Mouse (Mus musculus): ENCODE results near the gene Ccm2l. TPM values are rescaled to one million over a fixed set of nuclear protein-coding genes. Genes with fewer than 3 reads are reported as not detected.

The Ccm2l gene
- polyA plus RNA-seq, 1 experiment from 2014 or later: 1.9 TPM

DNA sequence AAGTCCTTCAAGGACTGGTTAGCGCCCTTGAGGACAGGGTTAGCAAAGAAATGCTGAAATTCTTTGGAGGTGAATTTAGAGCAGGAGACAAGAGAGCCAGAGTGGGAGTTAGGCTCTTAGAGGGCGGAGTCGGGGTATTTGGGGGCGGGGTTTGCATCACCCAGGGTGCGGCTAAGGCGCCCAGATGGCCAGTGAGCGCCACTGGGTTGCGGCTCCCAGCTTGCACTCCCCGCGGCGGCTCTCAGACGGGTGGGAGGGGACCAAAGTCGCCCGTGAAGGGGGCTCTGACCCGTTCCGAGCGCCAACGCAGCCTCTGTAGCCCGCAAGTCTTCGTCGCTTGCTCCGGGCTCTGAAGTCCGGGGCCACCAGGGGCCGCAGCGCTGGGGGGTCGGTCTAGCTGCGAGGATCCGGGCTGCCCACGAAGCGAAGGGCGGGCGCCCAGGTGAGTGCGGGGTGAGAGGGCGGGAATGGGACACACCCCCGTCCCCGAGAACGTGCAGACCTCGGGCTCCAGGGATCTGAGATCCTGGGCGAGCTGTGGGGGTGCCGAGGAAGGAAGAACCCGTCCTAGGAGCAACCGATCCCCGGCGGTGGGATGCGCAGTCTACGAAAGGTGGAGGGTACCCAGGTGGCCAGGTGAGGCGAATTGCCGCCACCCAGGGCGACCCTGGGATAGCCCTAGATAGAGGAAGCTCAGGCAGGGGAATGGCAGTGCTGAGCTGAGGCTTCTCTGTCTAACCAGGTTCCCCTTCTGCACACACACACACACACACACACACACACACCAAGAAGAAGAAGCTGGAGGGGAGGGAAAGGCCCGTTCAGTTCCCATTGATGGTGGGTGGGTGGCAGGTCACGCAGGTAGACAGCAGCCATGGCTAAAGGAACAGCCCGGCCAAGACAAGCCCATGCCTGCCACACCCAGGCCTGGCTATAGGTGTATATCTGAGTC, 42.8 kb downstream of the Ccm2l start, which contains the start of gene Hck:
Gene Hck, plus strand, starts transcription at position 156 of the 952 bp plus-strand sequence.
- peaks cover 13% of the 10 kb centered on the region for H3K4me1 ChIP-seq (replicated peaks)
- 0 out of 2 replicates have a peak, but pooled peaks have one; percentile 46 for ATAC-seq (ENCODE audit: low FRiP score)
- no peaks in the 10 kb centered on the region for H3K36me3 ChIP-seq
- 5% methylated on average over 52 of the region's 52 CpGs for WGBS
- peaks cover 61% of the 10 kb centered on the region for H3K27me3 ChIP-seq
- peak within 1 kb of the TSS; percentile 79 for H3K4me2 ChIP-seq
- H3K4me3 ChIP-seq: peak within 1 kb of the TSS; percentile 45
- peak within 1 kb of the TSS; percentile 65 for H3K9ac ChIP-seq
- H3K9me3 ChIP-seq: no peaks in the 10 kb centered on the region
- no peak within 1 kb of the TSS for H3K27ac ChIP-seq

DNA sequence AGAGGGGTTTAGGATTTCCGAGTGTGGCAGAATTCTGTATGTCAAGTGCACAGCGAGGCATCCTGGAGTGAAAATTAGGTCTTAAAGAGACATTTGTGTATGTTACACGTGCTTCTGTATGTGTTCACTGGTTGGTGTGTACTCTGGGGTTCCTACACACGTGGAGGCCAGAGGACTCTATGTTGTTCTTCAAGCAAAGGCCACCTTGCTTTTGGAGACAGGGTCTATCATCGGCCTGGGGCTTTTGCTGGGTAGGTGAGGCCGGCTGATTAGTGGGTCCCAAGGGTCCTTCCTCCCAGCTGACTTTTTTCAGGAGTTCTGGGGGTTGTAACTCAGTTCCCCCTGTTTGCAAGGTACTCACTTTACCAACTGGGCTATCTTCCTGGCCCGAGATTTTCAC, 43.8 kb downstream of the Ccm2l start:
- Histone ChIP-seq H3K27me3 (peaks cover 61% of the 10 kb centered on the region), H3K4me1 (replicated peaks) (peaks cover 13% of the 10 kb centered on the region), H3K27ac (no peak overlapping the region), H3K36me3 (no peaks in the 10 kb centered on the region), H3K4me2 (no peak overlapping the region), H3K9ac (no peak overlapping the region), H3K9me3 (no peaks in the 10 kb centered on the region), H3K4me3 (no peak overlapping the region)
- 77% methylated on average over 7 of the region's 7 CpGs for WGBS
- no peak for ATAC-seq (ENCODE audit: low FRiP score)

DNA sequence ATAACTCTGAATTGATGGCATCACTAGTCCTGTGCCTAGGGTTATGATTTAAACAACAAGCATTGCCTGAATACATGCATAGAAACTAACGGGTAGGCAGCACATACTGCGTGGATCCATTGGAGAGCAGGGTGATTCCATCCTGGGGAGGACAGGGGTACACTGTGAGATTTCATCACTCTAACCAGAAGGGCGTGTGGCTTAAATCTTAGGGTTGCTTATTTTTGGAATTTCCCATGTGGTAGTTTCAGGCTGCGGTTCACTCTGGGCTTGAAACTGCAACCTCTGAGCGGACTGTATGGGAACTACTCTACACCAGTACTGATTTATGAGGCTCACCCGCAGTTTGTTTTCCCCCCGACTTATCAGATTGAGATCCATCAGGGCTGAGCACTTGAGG, 45.5 kb downstream of the Ccm2l start:
- no peaks in the 10 kb centered on the region for H3K9me3 ChIP-seq
- H3K27ac ChIP-seq: no peak overlapping the region
- H3K27me3 ChIP-seq: peaks cover 55% of the 10 kb centered on the region
- no peaks in the 10 kb centered on the region for H3K36me3 ChIP-seq
- WGBS: 90% methylated on average over 7 of the region's 7 CpGs
- no peak overlapping the region for H3K4me2 ChIP-seq
- no peak overlapping the region for H3K4me3 ChIP-seq
- peaks cover 13% of the 10 kb centered on the region for H3K4me1 ChIP-seq (replicated peaks)
- no peak overlapping the region for H3K9ac ChIP-seq
- no peak for ATAC-seq (ENCODE audit: low FRiP score)

DNA sequence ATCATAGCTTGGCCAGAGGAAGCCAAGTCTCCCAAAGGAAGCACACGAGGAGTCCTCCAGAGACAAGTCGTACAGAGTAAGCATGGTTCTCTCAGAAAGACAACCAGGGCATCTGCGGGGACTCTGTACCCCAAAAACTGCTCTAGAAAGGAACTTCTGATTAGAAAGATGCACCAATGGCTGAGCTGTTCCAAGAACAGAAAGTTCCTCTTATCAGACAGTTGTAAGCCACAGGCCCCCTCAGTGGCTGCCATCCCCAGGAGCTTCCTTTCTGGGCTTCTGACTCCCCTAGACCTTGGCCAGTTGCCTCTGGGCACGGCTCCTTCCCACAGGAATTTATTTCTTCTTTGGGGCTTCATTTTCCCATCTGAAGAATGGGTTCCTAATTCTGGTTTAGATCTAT, 49.9 kb downstream of the Ccm2l start:
- H3K4me1 ChIP-seq (replicated peaks): no peaks in the 10 kb centered on the region
- H3K27ac ChIP-seq: no peak overlapping the region
- H3K9ac ChIP-seq: no peak overlapping the region
- peaks cover 12% of the 10 kb centered on the region for H3K27me3 ChIP-seq
- H3K36me3 ChIP-seq: no peaks in the 10 kb centered on the region
- H3K4me3 ChIP-seq: no peak overlapping the region
- H3K4me2 ChIP-seq: no peak overlapping the region
- H3K9me3 ChIP-seq: no peaks in the 10 kb centered on the region
- ATAC-seq (ENCODE audit: low FRiP score): no peak
- 90% methylated on average over 4 of the region's 4 CpGs for WGBS

DNA sequence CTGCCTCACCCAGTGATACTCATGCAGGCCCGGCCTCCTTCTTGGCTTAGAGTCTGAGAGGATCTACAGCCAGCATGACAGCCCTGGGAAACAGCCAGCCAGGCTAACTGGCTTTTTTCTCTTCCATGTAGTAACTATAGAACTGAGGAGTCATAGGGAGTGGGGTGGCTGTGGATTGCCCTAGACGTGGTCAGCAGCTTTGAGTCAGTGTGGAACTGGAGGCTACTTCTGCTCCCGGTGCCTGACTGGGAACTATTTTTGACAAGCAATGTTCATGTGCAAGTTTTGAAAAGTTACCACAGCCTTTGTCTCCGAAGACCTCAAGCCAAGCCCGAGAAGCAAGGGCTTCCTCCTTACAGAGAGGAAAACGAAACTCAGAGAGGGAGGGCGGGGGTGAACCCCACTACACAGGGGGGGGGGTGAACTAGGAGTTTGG, 51.3 kb downstream of the Ccm2l start:
- no peaks in the 10 kb centered on the region for H3K9me3 ChIP-seq
- no peaks in the 10 kb centered on the region for H3K4me1 ChIP-seq (replicated peaks)
- no peaks in the 10 kb centered on the region for H3K27me3 ChIP-seq
- 87% methylated on average over 7 of the region's 7 CpGs for WGBS
- no peaks in the 10 kb centered on the region for H3K36me3 ChIP-seq
- ATAC-seq (ENCODE audit: low FRiP score): no peak
- H3K27ac ChIP-seq: no peak overlapping the region
- H3K4me3 ChIP-seq: no peak overlapping the region
- no peak overlapping the region for H3K4me2 ChIP-seq
- H3K9ac ChIP-seq: no peak overlapping the region

DNA sequence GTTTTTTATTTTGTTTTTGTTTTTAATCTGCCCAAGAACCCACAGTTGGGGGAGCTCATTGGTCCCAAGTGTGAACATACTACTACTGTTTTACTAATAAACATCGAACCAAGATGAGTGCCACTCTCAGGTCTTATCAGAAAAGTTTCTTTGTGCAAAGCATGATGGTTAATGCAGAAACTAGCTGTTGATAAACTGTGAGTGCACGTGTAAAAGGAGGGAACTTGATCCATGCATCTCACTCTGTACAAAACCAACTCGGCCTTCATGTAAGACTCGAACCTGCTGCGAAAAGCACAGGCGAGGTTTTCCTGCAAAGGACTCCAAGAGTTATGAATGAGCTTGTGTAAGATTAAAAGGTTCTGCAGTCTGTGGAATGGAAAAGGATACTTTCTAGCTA, 53.7 kb downstream of the Ccm2l start:
- WGBS: 91% methylated on average over 6 of the region's 6 CpGs
- Histone ChIP-seq H3K4me2 (no peak overlapping the region), H3K4me1 (replicated peaks) (no peaks in the 10 kb centered on the region), H3K9me3 (no peaks in the 10 kb centered on the region), H3K9ac (no peak overlapping the region), H3K36me3 (no peaks in the 10 kb centered on the region), H3K4me3 (no peak overlapping the region), H3K27ac (no peak overlapping the region), H3K27me3 (no peaks in the 10 kb centered on the region)
- no peak for ATAC-seq (ENCODE audit: low FRiP score)

DNA sequence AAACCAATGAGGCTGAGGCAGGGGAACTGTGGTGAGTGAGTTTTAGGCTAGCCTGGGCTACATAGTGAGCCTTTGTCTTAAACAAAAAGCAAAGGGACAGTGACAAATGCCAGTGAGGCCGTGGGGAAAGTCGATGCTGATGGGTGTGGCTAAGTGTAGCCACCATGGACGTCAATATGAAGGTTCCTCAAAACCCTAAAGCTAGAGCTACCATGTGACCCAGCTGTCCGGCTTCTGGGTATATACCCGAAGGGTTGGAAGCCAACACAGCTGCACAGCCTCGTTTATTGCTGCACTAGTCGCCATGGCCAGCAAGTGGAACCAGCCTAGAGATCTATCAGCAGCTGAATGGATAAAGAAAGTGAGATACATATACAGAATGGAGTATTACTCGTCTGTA, 54.4 kb downstream of the Ccm2l start:
- Histone ChIP-seq H3K27me3 (no peaks in the 10 kb centered on the region), H3K4me1 (replicated peaks) (no peaks in the 10 kb centered on the region), H3K9ac (no peak overlapping the region), H3K27ac (no peak overlapping the region), H3K36me3 (no peaks in the 10 kb centered on the region), H3K4me2 (no peak overlapping the region), H3K9me3 (no peaks in the 10 kb centered on the region), H3K4me3 (no peak overlapping the region)
- ATAC-seq (ENCODE audit: low FRiP score): no peak
- 72% methylated on average over 8 of the region's 8 CpGs for WGBS

DNA sequence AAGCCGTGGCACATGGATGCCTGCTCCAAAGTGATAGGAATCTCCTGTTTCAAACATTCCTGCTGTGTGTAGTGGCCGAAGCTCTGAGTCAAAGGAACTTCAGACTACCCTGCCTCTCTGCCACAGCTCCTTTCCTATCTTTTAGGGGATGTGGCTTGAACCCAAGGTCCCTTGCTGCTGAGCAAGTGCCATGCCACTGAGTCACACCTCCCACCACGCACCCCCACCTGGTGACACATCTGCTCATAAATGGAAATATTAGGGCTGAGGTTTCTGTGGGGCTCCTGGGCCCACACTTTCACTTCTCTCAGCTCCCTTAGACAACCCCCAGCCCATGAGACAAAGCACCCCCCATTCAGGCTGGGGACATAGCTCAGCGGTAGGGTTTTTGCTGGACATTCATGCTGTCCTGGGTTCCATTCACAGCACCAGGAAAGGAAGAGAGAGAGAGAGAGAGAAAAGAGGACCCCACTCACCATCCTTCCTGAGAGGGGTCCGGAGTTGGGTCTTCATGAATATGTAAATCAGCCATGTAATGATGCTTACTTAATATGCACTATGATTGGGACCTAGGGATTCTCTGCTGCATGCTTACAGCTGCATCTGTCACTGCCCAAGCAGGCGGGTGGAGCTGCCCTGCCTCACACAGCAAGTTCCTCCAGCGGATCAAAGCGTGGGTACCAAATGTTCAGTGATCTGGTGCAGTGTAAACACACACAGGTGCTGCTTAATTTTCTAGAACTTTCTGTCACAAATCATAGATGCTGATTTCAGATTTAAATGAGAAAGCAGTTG, 56.3 kb downstream of the Ccm2l start:
- Histone ChIP-seq H3K27ac (no peak overlapping the region), H3K36me3 (no peaks in the 10 kb centered on the region), H3K4me2 (no peak overlapping the region), H3K27me3 (0 out of 2 replicates have a peak, but pooled peaks cover 4% of the 10 kb centered on the region), H3K9me3 (no peaks in the 10 kb centered on the region), H3K4me1 (replicated peaks) (no peaks in the 10 kb centered on the region), H3K4me3 (no peak overlapping the region), H3K9ac (no peak overlapping the region)
- 67% methylated on average over 8 of the region's 8 CpGs for WGBS
- no peak for ATAC-seq (ENCODE audit: low FRiP score)

DNA sequence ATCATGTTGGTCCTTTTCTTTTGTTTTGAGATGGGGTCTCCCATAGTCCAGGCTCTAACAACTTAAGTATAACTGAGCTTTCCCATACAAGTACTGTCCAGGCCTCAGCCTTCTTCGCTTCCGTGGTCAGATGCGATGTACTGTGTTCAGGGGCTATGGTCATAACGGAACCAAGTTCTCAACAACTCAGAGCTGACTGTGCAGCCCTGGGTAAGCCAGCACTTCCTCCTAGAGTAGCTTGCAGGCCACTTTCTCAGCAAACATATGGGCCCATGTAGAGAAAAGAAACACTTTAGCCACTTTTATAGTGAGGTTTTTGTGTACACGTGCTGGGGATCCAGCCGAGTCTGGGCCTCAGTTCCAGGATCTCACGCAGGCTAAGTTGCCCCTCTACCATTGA, 56.9 kb downstream of the Ccm2l start:
- 90% methylated on average over 7 of the region's 7 CpGs for WGBS
- H3K4me3 ChIP-seq: no peak overlapping the region

DNA sequence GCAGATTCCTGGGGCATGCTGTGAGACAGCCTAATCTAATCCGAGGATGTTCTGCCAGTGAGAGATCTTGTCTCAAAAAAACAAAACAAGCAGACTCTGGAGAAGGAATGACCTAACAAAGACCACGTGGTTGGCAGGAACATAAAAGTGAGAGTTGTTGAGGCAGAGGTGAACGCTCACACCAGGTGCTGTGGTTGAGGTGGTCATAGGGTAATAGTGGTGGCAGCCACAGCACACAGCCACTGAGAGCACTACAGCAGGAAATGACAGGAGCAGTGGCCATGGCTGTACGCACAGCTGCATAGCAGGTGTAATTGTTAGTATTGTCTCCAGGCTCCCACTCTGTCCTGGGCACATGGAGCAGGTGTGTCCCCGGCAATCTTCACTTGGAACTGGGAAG, 60.1 kb downstream of the Ccm2l start:
- no peaks in the 10 kb centered on the region for H3K4me1 ChIP-seq (replicated peaks)
- H3K36me3 ChIP-seq: no peaks in the 10 kb centered on the region
- 65% methylated on average over 5 of the region's 5 CpGs for WGBS
- 0 out of 2 replicates have a peak, but pooled peaks cover 4% of the 10 kb centered on the region for H3K27me3 ChIP-seq
- no peaks in the 10 kb centered on the region for H3K9me3 ChIP-seq
- H3K4me3 ChIP-seq: no peak overlapping the region
- ATAC-seq (ENCODE audit: low FRiP score): no peak
- no peak overlapping the region for H3K9ac ChIP-seq
- no peak overlapping the region for H3K27ac ChIP-seq
- no peak overlapping the region for H3K4me2 ChIP-seq

More for the DNA sequence above, 56.9 kb downstream of the Ccm2l start:
- no peak for ATAC-seq (ENCODE audit: low FRiP score)
- Histone ChIP-seq H3K4me2 (no peak overlapping the region), H3K4me1 (replicated peaks) (no peaks in the 10 kb centered on the region), H3K27me3 (0 out of 2 replicates have a peak, but pooled peaks cover 4% of the 10 kb centered on the region), H3K9me3 (no peaks in the 10 kb centered on the region), H3K27ac (no peak overlapping the region), H3K36me3 (no peaks in the 10 kb centered on the region), H3K9ac (no peak overlapping the region)

DNA sequence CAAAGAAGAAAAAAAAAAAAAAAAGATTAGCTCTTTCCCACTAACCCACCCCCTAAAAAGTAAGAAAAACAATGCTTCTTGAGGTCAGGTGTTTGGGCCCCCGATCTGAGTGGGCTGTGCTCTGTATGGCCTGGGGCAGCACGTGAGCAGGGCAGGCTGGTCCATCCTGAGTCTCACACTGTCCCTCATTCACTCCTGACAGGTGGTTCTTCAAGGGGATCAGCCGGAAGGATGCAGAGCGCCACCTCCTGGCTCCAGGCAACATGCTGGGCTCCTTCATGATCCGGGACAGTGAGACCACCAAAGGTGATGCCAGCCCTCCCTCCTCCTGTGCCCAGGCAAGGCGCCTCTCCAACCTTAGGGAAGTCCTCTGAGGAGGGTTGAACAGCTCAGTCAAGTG, 65.3 kb downstream of the Ccm2l start:
- Histone ChIP-seq H3K27ac (no peak overlapping the region), H3K36me3 (no peaks in the 10 kb centered on the region), H3K9ac (no peak overlapping the region), H3K4me3 (no peak overlapping the region), H3K27me3 (0 out of 2 replicates have a peak, but pooled peaks cover 4% of the 10 kb centered on the region), H3K4me2 (no peak overlapping the region), H3K4me1 (replicated peaks) (no peaks in the 10 kb centered on the region), H3K9me3 (no peaks in the 10 kb centered on the region)
- ATAC-seq (ENCODE audit: low FRiP score): no peak
- WGBS: 25% methylated on average over 6 of the region's 6 CpGs

Measured in hindbrain, embryonic 13.5 days (tissue).